Mouse (Mus musculus) stomach, embryonic 16.5 days (tissue): Measurements from ENCODE around the gene Kif21b. TPM values are rescaled to one million over a fixed set of nuclear protein-coding genes. Genes with fewer than 3 reads are reported as not detected.

Experiments
- ATAC-seq: fragments of 200-750 bp; cut with Nextera tagmentation; 2 replicates; pipeline ENCODE4 v1.8.0; 2017; ENCODE audit warnings: moderate number of reproducible peaks, moderate TSS enrichment; ENCODE audit not compliant: insufficient read depth, low FRiP score
- H3K27ac ChIP-seq: fragments of 300-500 bp; sonication (generic); 2 replicates; pipeline ENCODE4 v1.5.1; 2014; ENCODE audit warnings: low read length
- H3K27me3 ChIP-seq: fragments of 300-500 bp; sonication (generic); 2 replicates; pipeline ENCODE4 v1.6.1; 2014; ENCODE audit warnings: low read length, control low read depth, mixed read lengths; ENCODE audit not compliant: control insufficient read depth, insufficient read depth
- H3K36me3 ChIP-seq: fragments of 300-500 bp; sonication (generic); 2 replicates; pipeline ENCODE4 v1.6.1; 2014; ENCODE audit warnings: low read length; ENCODE audit not compliant: control insufficient read depth, insufficient read depth
- H3K4me1 ChIP-seq: fragments of 300-500 bp; sonication (generic); 2 replicates; pipeline ENCODE4 v1.6.1; 2014; ENCODE audit warnings: low read length, control low read depth, mixed read lengths; ENCODE audit not compliant: control insufficient read depth, insufficient read depth
- H3K4me2 ChIP-seq: fragments of 300-500 bp; sonication (generic); 2 replicates; pipeline ENCODE4 v1.6.1; 2014; ENCODE audit warnings: low read depth, low read length, mixed read lengths
- H3K4me3 ChIP-seq: fragments of 300-500 bp; sonication (generic); replicated peaks from 2 replicates; pipeline ENCODE4 v1.5.1; 2014; ENCODE audit warnings: mild to moderate bottlenecking, low read length
- H3K9ac ChIP-seq: fragments of 300-500 bp; sonication (generic); 2 replicates; pipeline ENCODE4 v1.6.1; 2014; ENCODE audit warnings: low read length
- H3K9me3 ChIP-seq: fragments of 300-500 bp; sonication (generic); replicated peaks from 2 replicates; pipeline ENCODE4 v1.6.1; 2016; ENCODE audit warnings: low read length, control low read depth; ENCODE audit not compliant: control insufficient read depth
- WGBS: fragments of 180-500 bp; shearing (Covaris S2); extraction: QIAGEN DNeasy Blood & Tissue Kit; methylation state at CpG from one replicate; pipeline ENCODE4 v1.1.7; 2014; 5-methylcytosine and 5-hydroxymethylcytosine counted together
- polyA plus RNA-seq: library from polyadenylated mRNA; unstranded; fragments of >200 nt; fragmentation: Nextera tagmentation; extraction: Ambion mirVana; gene quantifications from 2 replicates; pipeline ENCODE4 v1.2.1, GENCODE M21; 2015

Gene Kif21b
- polyA plus RNA-seq, 1 experiment from 2014 or later = 2.3 TPM

- Histone ChIP-seq H3K4me1 (peaks cover 39% of the 10 kb centered on the region), H3K9ac (no peak overlapping the region), H3K4me2 (no peak overlapping the region), H3K36me3 (no peaks in the 10 kb centered on the region), H3K27me3 (no peaks in the 10 kb centered on the region), H3K9me3 (no peaks in the 10 kb centered on the region), H3K4me3 (no peak overlapping the region), H3K27ac (no peak overlapping the region)
- ATAC-seq = peak; percentile 35
- 71% methylated on average over 10 of the region's 10 CpGs for WGBS
Measured at GRCm38 (mm10) chr1:136126159-136126765, 4.9 kb upstream of the Kif21b start.

- H3K4me2 ChIP-seq = no peak overlapping the region
- peaks cover 39% of the 10 kb centered on the region for H3K4me1 ChIP-seq
- H3K9me3 ChIP-seq = no peaks in the 10 kb centered on the region
- ATAC-seq = no peak
- no peaks in the 10 kb centered on the region for H3K27me3 ChIP-seq
- H3K27ac ChIP-seq = peak overlapping the region; percentile 54
- no peaks in the 10 kb centered on the region for H3K36me3 ChIP-seq
- no peak overlapping the region for H3K4me3 ChIP-seq
- no peak overlapping the region for H3K9ac ChIP-seq
- WGBS = 41% methylated on average over 10 of the region's 10 CpGs
Measured at GRCm38 (mm10) chr1:136126895-136127294, 4.3 kb upstream of the Kif21b start.

- no peak overlapping the region for H3K4me3 ChIP-seq
- peaks cover 49% of the 10 kb centered on the region for H3K4me1 ChIP-seq
- no peaks in the 10 kb centered on the region for H3K27me3 ChIP-seq
- H3K36me3 ChIP-seq = no peaks in the 10 kb centered on the region
- WGBS = 44% methylated on average over 3 of the region's 3 CpGs
- no peaks in the 10 kb centered on the region for H3K9me3 ChIP-seq
- peak overlapping the region; percentile 82 for H3K27ac ChIP-seq
- no peak overlapping the region for H3K9ac ChIP-seq
- no peak for ATAC-seq
- no peak overlapping the region for H3K4me2 ChIP-seq
Measured at GRCm38 (mm10) chr1:136127856-136128255, 3.3 kb upstream of the Kif21b start.

- ATAC-seq = no peak
- H3K4me3 ChIP-seq = no peak overlapping the region
Measured at GRCm38 (mm10) chr1:136128416-136128815, 2.8 kb upstream of the Kif21b start.

GRCm38 (mm10) chr1:136128944-136129589 lies 2.1 kb upstream of the Kif21b start:
- Histone ChIP-seq H3K9ac (peak overlapping the region; percentile 40; the same call in 1 of the 2 replicates), H3K4me3 (no peak overlapping the region), H3K4me2 (no peak overlapping the region), H3K27me3 (no peaks in the 10 kb centered on the region), H3K9me3 (no peaks in the 10 kb centered on the region), H3K27ac (peak overlapping the region; percentile 31), H3K4me1 (peaks cover 60% of the 10 kb centered on the region), H3K36me3 (no peaks in the 10 kb centered on the region)
- WGBS = 51% methylated on average over 4 of the region's 4 CpGs
- no peak for ATAC-seq

More at GRCm38 (mm10) chr1:136128416-136128815, 2.8 kb upstream of the Kif21b start:
- Histone ChIP-seq H3K4me2 (no peak overlapping the region), H3K27ac (peak overlapping the region; percentile 82), H3K36me3 (no peaks in the 10 kb centered on the region), H3K4me1 (peaks cover 53% of the 10 kb centered on the region), H3K9me3 (no peaks in the 10 kb centered on the region), H3K9ac (no peak overlapping the region), H3K27me3 (no peaks in the 10 kb centered on the region)
- 29% methylated on average over 5 of the region's 5 CpGs for WGBS

- WGBS = 58% methylated on average over 3 of the region's 3 CpGs
- ATAC-seq = no peak
- Histone ChIP-seq H3K9ac (no peak overlapping the region; the same call in 1 of the 2 replicates), H3K27ac (no peak overlapping the region), H3K36me3 (no peaks in the 10 kb centered on the region), H3K27me3 (no peaks in the 10 kb centered on the region), H3K9me3 (no peaks in the 10 kb centered on the region), H3K4me2 (no peak overlapping the region), H3K4me1 (peaks cover 70% of the 10 kb centered on the region), H3K4me3 (no peak overlapping the region)
Measured at GRCm38 (mm10) chr1:136130107-136130506, 1.1 kb upstream of the Kif21b start.

GRCm38 (mm10) chr1:136131603-136132291 lies 558 bp downstream of the Kif21b start:
- H3K36me3 ChIP-seq = no peaks in the 10 kb centered on the region
- peak overlapping the region; percentile 89 for H3K9ac ChIP-seq
- peak overlapping the region; percentile 100 for H3K4me2 ChIP-seq
- peak overlapping the region; percentile 87 for H3K4me3 ChIP-seq
- H3K27ac ChIP-seq = no peak overlapping the region
- peaks cover 80% of the 10 kb centered on the region for H3K4me1 ChIP-seq
- under 1% methylated on average over 43 of the region's 43 CpGs for WGBS
- H3K9me3 ChIP-seq = no peaks in the 10 kb centered on the region
- ATAC-seq = peak; percentile 8; the same call in 1 of the 2 replicates
- H3K27me3 ChIP-seq = no peaks in the 10 kb centered on the region

- Histone ChIP-seq H3K36me3 (no peaks in the 10 kb centered on the region), H3K4me3 (peak overlapping the region; percentile 87), H3K4me2 (peak overlapping the region; percentile 100), H3K9ac (peak overlapping the region; percentile 89), H3K9me3 (no peaks in the 10 kb centered on the region), H3K4me1 (peaks cover 83% of the 10 kb centered on the region), H3K27ac (no peak overlapping the region), H3K27me3 (no peaks in the 10 kb centered on the region)
- 45% methylated on average over 10 of the region's 10 CpGs for WGBS
- ATAC-seq = no peak
Measured at GRCm38 (mm10) chr1:136132386-136133201, 1.4 kb downstream of the Kif21b start.
